Mouse (Mus musculus) adrenal gland, adult 18-20 months (tissue): Measurements from ENCODE around the gene Fam186a. TPM values are rescaled to one million over a fixed set of nuclear protein-coding genes. Genes with fewer than 3 reads are reported as not detected.
"Not testable (repeated sequence)": the region's sequence is repeated elsewhere in the genome, so short reads cannot be mapped to it uniquely, and the experiment has no call there.

Experiments
- DNase-seq, 2 experiments: peaks; one replicate each; pipeline ENCODE4 v3.0.0; 2021 to 2022; ENCODE audit warnings: low spot score in 2 of 2
- total RNA-seq, 2 experiments: library from RNA; stranded (reverse); gene quantifications; 1 replicate in 1 of 2; 2 replicates in 1 of 2; pipeline ENCODE4 v1.2.3; 2021

Gene Fam186a
- total RNA-seq, 2 experiments from 2014 or later: 0.20 to 0.67 TPM

DNA sequence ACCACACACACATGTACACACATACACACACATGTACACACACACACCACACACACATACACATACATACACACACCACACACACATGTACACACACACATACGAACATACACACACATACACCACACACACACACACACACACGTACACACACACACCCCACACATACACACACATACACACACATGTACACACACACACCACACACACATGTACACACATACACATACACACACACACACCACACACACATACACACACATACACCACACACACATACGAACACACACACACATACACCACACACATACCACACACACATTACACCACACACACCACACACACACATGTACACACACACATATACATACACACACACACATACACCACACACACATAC lies 30.2 kb downstream of the Fam186a start:
- DNase-seq: no peak

DNA sequence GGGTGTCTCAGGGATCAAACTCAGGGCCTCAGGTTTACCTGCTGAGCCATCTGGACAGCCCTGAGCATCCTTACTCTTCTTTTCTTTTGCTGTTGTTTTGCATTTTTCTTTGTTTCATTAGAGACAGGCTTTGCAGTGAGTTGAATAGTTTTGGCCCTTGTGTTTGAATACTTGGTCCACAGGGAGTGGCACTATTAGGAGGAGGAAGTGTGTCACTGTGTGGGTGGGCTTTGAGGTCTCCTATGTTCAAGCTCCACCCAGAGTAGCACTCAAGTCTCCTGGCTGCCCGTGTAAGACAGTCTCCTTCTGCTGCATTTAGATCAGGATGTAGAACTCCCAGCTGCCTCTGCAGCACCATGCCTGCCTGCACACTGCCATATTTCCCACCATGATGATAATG lies 32.4 kb downstream of the Fam186a start:
- DNase-seq: no peak

- no peak for DNase-seq
Measured at GRCm38 (mm10) chr15:99931231-99931630, 35.6 kb downstream of the Fam186a start.

DNA sequence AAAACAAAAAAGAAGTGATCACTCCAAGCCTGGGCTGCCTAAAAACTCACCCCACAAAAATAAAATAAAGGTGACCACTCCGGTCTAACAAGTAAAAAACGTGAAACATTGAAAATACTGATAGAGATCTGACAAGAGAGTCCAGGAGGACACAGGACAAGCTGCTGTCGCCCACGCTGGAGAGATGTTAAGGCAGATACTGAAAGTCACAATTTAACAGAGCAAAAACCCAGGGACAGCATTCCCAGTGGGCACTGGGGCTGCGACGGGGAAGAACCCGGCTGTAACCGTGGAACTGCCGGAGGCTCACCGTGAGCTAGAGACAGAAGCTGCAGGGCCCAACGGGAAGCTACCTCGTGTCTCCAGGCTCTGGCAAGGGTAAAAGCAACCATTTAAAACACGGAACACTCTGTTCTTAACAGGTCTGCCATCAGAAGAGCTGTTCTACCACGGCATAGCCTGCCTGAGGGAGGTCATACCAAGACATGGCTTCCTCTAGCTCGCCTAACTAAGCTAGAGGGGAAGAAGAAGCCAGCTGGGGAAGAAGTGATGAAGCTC lies 47.2 kb downstream of the Fam186a start:
- no peak for DNase-seq

GRCm38 (mm10) chr15:99917264-99917663 lies 49.6 kb downstream of the Fam186a start:
- DNase-seq: no peak

GRCm38 (mm10) chr15:99914613-99915012 lies 52.2 kb downstream of the Fam186a start:
- DNase-seq: no peak

GRCm38 (mm10) chr15:99911785-99912184 lies 55.1 kb downstream of the Fam186a start:
- no peak for DNase-seq

GRCm38 (mm10) chr15:99909339-99909996 lies 57.4 kb downstream of the Fam186a start:
- DNase-seq: peak in 1 of 2 experiments; percentile 32

GRCm38 (mm10) chr15:99907514-99907913 lies 59.3 kb downstream of the Fam186a start:
- no peak for DNase-seq

- DNase-seq: no peak
Measured at GRCm38 (mm10) chr15:99907041-99907440, 59.8 kb downstream of the Fam186a start.

DNA sequence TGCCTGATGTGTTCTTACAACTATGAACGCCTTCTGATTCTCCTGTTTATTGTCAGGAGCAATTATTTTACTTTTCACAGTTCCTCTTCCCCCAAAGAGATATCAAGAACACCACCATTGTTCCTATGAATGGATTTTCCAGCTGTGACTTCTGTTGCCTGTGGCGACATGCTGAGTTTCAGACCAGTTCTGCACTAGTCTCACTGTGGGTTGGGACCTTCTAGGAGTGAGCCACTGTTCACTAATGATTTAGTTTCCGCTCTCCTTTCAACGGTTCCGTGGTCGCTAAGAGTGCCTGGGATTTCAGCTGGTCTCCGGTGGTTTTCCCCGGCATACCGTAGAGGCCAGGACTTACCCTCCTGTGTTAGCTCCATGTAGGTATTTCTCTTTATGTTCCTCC lies 62.0 kb downstream of the Fam186a start:
- DNase-seq: no peak

GRCm38 (mm10) chr15:99904333-99904732 lies 62.5 kb downstream of the Fam186a start:
- peak; percentile 67 to 71 for DNase-seq

DNA sequence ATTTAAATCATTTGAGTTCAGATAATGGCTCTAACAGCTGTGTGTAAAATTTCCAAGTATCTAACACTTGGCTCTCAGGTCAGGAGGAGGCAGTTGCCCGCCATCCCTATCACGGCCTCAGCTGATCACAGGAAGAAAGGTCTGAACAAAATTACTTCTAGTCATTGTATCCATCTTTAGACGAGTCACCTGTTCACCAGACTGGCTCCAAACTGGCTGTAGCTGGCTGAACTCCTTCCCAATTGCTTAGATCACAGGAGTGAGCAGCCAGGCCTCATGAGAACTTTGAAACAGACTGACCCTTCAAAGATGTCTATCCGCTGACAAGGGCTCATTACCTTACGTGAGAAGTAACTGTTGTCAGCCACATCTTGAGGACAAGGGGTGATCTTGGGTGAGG lies 63.6 kb downstream of the Fam186a start:
- no peak for DNase-seq

GRCm38 (mm10) chr15:99902786-99903185 lies 64.1 kb downstream of the Fam186a start:
- DNase-seq: no peak

- DNase-seq: no peak
Measured at GRCm38 (mm10) chr15:99896621-99897020, 70.2 kb downstream of the Fam186a start.

DNA sequence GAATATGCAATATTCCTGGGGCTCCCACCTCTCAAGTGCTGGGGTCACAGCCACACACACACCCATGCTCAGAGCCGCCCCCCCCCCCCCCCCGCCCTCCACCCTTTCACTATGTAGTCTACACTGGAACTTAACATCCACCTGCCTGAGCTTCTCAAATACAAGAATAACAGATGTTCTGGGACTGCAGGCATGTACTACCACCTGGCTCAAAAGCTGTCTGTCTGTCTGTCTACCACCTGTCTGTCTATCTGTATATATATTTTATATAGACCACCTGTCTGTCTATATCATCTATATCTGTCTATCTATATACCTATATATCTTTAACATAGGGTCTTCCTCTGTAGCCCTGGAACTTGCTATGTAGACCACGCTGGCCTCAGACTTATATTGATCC lies 75.5 kb downstream of the Fam186a start:
- no peak for DNase-seq

GRCm38 (mm10) chr15:99890412-99891236 lies 76.2 kb downstream of the Fam186a start:
- no peak for DNase-seq

DNA sequence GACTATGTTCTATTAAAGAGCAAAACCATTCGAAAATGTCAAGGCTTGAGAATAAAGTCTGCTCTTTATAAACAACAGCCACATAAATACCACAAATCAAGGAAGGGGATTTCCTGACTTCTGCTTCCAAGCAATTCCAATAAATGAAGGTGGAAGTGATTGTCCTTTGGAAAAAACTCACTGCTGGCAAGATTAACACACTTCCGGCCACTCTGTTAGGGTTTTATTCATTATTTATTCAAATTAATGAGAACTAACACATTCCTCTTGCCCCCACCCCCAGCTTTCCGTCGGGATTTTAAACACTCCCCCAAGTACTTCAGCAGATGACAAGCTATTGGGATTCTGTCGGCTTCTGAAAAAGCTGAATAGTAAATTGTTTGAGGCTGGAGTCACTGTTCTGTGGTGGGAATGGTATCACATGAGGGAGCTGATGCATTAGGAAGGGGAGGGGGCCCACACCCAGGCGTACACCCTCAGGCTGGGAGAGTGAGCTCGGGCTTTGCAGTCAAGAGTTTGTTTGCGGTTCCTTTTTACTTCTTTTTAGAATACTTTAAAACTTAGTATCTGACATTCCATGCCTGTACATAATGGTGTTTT lies 77.5 kb downstream of the Fam186a start:
- no peak for DNase-seq

GRCm38 (mm10) chr15:99887130-99887529 lies 79.7 kb downstream of the Fam186a start:
- not testable (repeated sequence) for DNase-seq

DNA sequence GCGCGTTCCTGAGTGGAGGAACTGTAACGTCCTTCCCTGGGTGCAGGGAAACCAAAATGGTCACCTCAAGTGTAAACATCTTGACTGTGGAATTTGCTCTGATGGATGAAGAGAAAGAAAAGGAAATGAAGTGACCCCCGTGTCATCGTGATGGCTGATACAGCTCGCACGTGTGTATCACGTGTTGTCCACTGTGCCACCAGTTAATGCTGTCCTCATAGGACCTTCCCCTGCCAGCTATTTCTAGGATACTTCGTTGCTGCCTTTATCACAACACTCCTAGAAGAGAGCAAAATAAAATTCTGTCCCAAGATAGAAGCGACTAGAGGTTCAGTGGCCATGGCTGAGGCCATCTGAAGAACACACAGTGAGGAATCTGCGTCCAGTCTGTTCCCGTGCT lies 82.8 kb downstream of the Fam186a start:
- DNase-seq: no peak

DNA sequence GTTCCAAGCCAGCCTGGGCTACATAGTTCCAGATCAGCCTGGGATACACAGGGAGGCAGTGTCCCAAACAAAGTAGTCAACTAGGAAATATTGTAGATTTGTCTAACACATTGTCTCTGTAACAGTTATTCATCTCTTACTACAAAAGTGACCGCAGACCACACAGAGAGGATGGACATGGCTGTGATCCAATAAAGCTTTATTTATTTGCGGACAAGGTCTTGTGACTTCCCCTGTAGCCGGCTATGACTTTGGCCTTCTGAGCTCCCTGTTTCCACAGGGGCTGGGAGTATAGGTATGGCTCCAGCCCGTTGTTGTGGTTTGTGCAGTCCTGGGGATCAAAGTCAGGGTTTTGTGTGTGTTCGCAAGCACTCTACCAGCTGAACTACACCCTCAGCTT lies 88.3 kb downstream of the Fam186a start:
- DNase-seq: no peak

DNA sequence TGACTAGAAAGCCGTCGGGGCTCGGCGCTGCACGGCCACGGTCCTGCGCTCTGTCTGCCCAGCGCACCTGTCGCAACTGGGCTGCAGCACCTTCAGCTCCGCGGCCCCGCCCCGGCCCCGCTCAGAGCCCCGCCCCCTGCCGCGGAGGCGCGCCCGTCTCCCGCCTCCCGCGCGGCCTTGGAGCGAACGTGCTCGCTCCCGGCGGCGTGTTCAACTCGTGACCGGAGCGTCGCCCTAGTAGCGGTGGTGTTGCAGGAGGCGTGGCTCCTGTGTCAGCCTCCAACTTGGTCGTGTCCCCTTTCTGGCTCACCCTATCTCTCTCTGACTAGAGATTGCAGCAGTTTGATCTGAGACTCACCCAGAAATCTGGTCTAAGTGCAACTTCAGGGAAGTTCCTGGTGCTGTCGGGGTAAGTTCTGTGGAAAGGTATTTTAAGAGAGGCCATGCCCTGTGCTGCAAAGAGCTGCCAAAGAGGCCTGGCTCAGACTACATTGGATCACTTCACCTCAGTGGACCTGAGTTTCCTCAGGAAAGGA lies 91.5 kb downstream of the Fam186a start, which contains the start of gene Lima1:
Gene Lima1, minus strand, starts transcription at position 123 of the 536 bp plus-strand sequence.
- DNase-seq: peak; percentile 87 to 90
